Mouse (Mus musculus) spleen, postnatal 14 days (tissue): ENCODE data around the gene Tkt.

Source experiments
- DNase-seq, 2 experiments: peaks; one replicate each; pipeline ENCODE4 v3.0.0; 2021 to 2022; ENCODE audit warnings: low spot score in 2 of 2

Tkt gene

GRCm38 (mm10) chr14:30584497-30585251, 36.5 kb downstream of the Tkt start:
- no peak for DNase-seq

GRCm38 (mm10) chr14:30585323-30585722, 37.2 kb downstream of the Tkt start:
- no peak for DNase-seq

GRCm38 (mm10) chr14:30586780-30587461, 38.8 kb downstream of the Tkt start:
- DNase-seq, result no peak

- no peak for DNase-seq
These were observed 42.0 kb downstream of the Tkt start for GRCm38 (mm10) chr14:30590041-30590645.

- DNase-seq, result no peak
These were observed 42.8 kb downstream of the Tkt start for GRCm38 (mm10) chr14:30590918-30591317.

GRCm38 (mm10) chr14:30591417-30591816, 43.3 kb downstream of the Tkt start:
- DNase-seq, result peak; percentile 65 to 82

- DNase-seq, result no peak
These were observed 45.3 kb downstream of the Tkt start for GRCm38 (mm10) chr14:30593279-30594091.

GRCm38 (mm10) chr14:30594092-30594695, 46.0 kb downstream of the Tkt start:
- DNase-seq, result no peak

- DNase-seq, result no peak
These were observed 47.6 kb downstream of the Tkt start for GRCm38 (mm10) chr14:30595576-30596313.

GRCm38 (mm10) chr14:30596407-30596806, 48.2 kb downstream of the Tkt start:
- DNase-seq, result no peak

- DNase-seq, result no peak
These were observed 49.0 kb downstream of the Tkt start for GRCm38 (mm10) chr14:30597142-30597541.

GRCm38 (mm10) chr14:30606817-30607216, 58.7 kb downstream of the Tkt start:
- no peak for DNase-seq

GRCm38 (mm10) chr14:30607696-30608095, 59.5 kb downstream of the Tkt start:
- peak in 1 of 2 experiments; percentile 46 for DNase-seq

- DNase-seq, result peak in 1 of 2 experiments; percentile 31
These were observed 60.0 kb downstream of the Tkt start for GRCm38 (mm10) chr14:30608176-30608575.

GRCm38 (mm10) chr14:30609499-30609898, 61.3 kb downstream of the Tkt start:
- DNase-seq, result no peak

- DNase-seq, result no peak
These were observed 62.1 kb downstream of the Tkt start for GRCm38 (mm10) chr14:30610304-30610703.

GRCm38 (mm10) chr14:30610940-30611339, 62.8 kb downstream of the Tkt start:
- DNase-seq, result no peak

GRCm38 (mm10) chr14:30612523-30612922, 64.4 kb downstream of the Tkt start:
- peak; percentile 65 to 81 for DNase-seq

- no peak for DNase-seq
These were observed 65.0 kb downstream of the Tkt start for GRCm38 (mm10) chr14:30612962-30613715.

GRCm38 (mm10) chr14:30616751-30617150, 68.6 kb downstream of the Tkt start:
- no peak for DNase-seq
